ENCODE assay signal across 18 mouse cellular contexts in the genomic region with DNA sequence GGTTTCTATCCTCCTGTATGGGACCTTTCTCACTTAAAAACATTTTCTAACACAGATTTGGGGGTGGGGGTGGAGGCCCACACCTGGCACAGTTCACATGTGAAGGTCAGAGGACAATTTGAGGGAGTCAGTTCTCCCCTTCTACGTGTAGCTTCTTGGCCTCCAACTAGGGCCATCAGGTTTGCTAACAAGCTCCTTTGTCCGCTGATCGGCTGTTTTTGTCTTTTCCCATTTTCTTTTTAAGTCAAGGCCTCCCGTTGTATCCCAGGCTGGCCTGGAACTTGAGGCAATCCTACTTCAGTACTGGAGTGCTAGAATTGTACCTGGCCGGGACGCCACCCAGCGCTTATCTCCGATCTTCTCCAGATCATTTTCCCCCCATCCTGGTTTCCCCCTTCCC. TPM values are rescaled to one million over a fixed set of nuclear protein-coding genes. Genes with fewer than 3 reads are reported as not detected.
A peak's percentile ranks its signal among the peaks of the same experiment; 100 is the strongest.
DNase-seq lines count a peak whose midpoint lies in the region; ATAC-seq and TF ChIP-seq lines count a peak whose summit lies in the region.
"Had no signal": no experiment of that assay in that cellular context is flagged by ENCODE, and none has a peak within 500 bp of the region (broad histone marks: within the 10 kb centered on the region; RNA-seq: fewer than 3 reads in every experiment).

No protein-coding gene starts in this region.

- H3K9me3 ChIP-seq in heart, embryonic 13.5 days, result no peaks in the 10 kb centered on the region
- no peaks in the 10 kb centered on the region for H3K9me3 ChIP-seq in heart, embryonic 12.5 days (replicated peaks)
- no peaks in the 10 kb centered on the region for H3K9me3 ChIP-seq in midbrain, embryonic 10.5 days (replicated peaks)
- H3K9me3 ChIP-seq in midbrain, postnatal 0 days (ENCODE audit: low read length), result no peaks in the 10 kb centered on the region
- no peaks in the 10 kb centered on the region for H3K9me3 ChIP-seq in embryonic facial prominence, embryonic 15.5 days (replicated peaks)
- no peaks in the 10 kb centered on the region for H3K9me3 ChIP-seq in liver, embryonic 16.5 days (replicated peaks; ENCODE audit: control insufficient read depth, low read length)
- H3K9me3 ChIP-seq: megakaryocyte, embryonic 14.5 days had no signal

- no peaks in the 10 kb centered on the region for H3K27me3 ChIP-seq in heart, embryonic 13.5 days (replicated peaks)
- no peaks in the 10 kb centered on the region for H3K27me3 ChIP-seq in heart, embryonic 12.5 days (replicated peaks)
- no peaks in the 10 kb centered on the region for H3K27me3 ChIP-seq in midbrain, embryonic 10.5 days (ENCODE audit: low read depth, poor library complexity, severe bottlenecking)
- no peaks in the 10 kb centered on the region for H3K27me3 ChIP-seq in midbrain, postnatal 0 days (ENCODE audit: insufficient read depth, low read length)
- no peaks in the 10 kb centered on the region for H3K27me3 ChIP-seq in embryonic facial prominence, embryonic 15.5 days
- no peaks in the 10 kb centered on the region for H3K27me3 ChIP-seq in liver, embryonic 16.5 days (ENCODE audit: control insufficient read depth, insufficient read depth, low read depth, low read length)
- H3K27me3 ChIP-seq: megakaryocyte, embryonic 14.5 days had no signal

- H3K27ac ChIP-seq in heart, embryonic 13.5 days (replicated peaks), result no peak overlapping the region
- no peak overlapping the region for H3K27ac ChIP-seq in heart, embryonic 12.5 days (ENCODE audit: poor library complexity, severe bottlenecking)
- H3K27ac ChIP-seq in midbrain, embryonic 10.5 days (replicated peaks), result no peak overlapping the region
- no peak overlapping the region for H3K27ac ChIP-seq in midbrain, postnatal 0 days (ENCODE audit: low read depth, low read length)
- no peak overlapping the region for H3K27ac ChIP-seq in embryonic facial prominence, embryonic 15.5 days (replicated peaks)
- H3K27ac ChIP-seq in liver, embryonic 16.5 days (ENCODE audit: low read length), result no peak overlapping the region
- H3K27ac ChIP-seq: kidney, postnatal 0 days had no signal

- TF ChIP-seq CTCF in midbrain, postnatal 0 days (IDR thresholded peaks at IDR 0.05), result no peak

- no peak for DNase-seq in midbrain, embryonic 10.5 days (ENCODE audit: low spot score)
- DNase-seq in midbrain, postnatal 0 days (ENCODE audit: low spot score), result no peak
- no peak for DNase-seq in adrenal gland, postnatal 10 days
- DNase-seq in thymus, postnatal 4 days, result no peak
- DNase-seq: adrenal gland, adult 8-10 months; heart, postnatal 10 days; layer of hippocampus, adult 9-11 months; right cerebral cortex, adult 18-20 months had no signal

- no peak overlapping the region for H3K9ac ChIP-seq in heart, embryonic 13.5 days
- H3K9ac ChIP-seq in heart, embryonic 12.5 days, result no peak overlapping the region
- H3K9ac ChIP-seq in midbrain, postnatal 0 days (replicated peaks; ENCODE audit: low read length, poor library complexity, severe bottlenecking), result no peak overlapping the region
- no peak overlapping the region for H3K9ac ChIP-seq in embryonic facial prominence, embryonic 15.5 days
- no peak overlapping the region; the same call in 1 of the 2 replicates for H3K9ac ChIP-seq in liver, embryonic 16.5 days (ENCODE audit: low read depth, low read length)

- H3K4me3 ChIP-seq in heart, embryonic 13.5 days, result 0 out of 2 replicates have a peak overlapping the region, but pooled peaks have one; percentile 75
- no peak overlapping the region for H3K4me3 ChIP-seq in heart, embryonic 12.5 days
- peak overlapping the region; percentile 90 for H3K4me3 ChIP-seq in midbrain, embryonic 10.5 days
- no peak overlapping the region for H3K4me3 ChIP-seq in midbrain, postnatal 0 days (ENCODE audit: low read depth, low read length)
- no peak overlapping the region for H3K4me3 ChIP-seq in embryonic facial prominence, embryonic 15.5 days (replicated peaks)
- peak overlapping the region; percentile 81 for H3K4me3 ChIP-seq in liver, embryonic 16.5 days (ENCODE audit: low read depth, low read length)

- peaks cover 45% of the 10 kb centered on the region for H3K36me3 ChIP-seq in heart, embryonic 13.5 days
- H3K36me3 ChIP-seq in heart, embryonic 12.5 days, result peaks cover 33% of the 10 kb centered on the region
- peaks cover 55% of the 10 kb centered on the region for H3K36me3 ChIP-seq in midbrain, embryonic 10.5 days
- no peaks in the 10 kb centered on the region for H3K36me3 ChIP-seq in midbrain, postnatal 0 days (ENCODE audit: insufficient read depth, low read length)
- H3K36me3 ChIP-seq in embryonic facial prominence, embryonic 15.5 days, result peaks cover 24% of the 10 kb centered on the region
- H3K36me3 ChIP-seq in liver, embryonic 16.5 days (ENCODE audit: control insufficient read depth, insufficient read depth), result peaks cover 35% of the 10 kb centered on the region

- WGBS in heart, embryonic 13.5 days, result 94% methylated on average over 8 of the region's 8 CpGs
- 96% methylated on average over 8 of the region's 8 CpGs for WGBS in heart, embryonic 12.5 days
- 94% methylated on average over 8 of the region's 8 CpGs for WGBS in midbrain, embryonic 10.5 days
- WGBS in midbrain, postnatal 0 days, result 94% methylated on average over 8 of the region's 8 CpGs
- 91% methylated on average over 8 of the region's 8 CpGs for WGBS in embryonic facial prominence, embryonic 15.5 days
- WGBS in liver, embryonic 16.5 days (ENCODE audit: insufficient replicate concordance), result 94% methylated on average over 8 of the region's 8 CpGs

- ATAC-seq in heart, embryonic 13.5 days (ENCODE audit: extremely low read depth, insufficient number of reproducible peaks, low FRiP score, low TSS enrichment), result no peak
- ATAC-seq in heart, embryonic 12.5 days (ENCODE audit: insufficient number of reproducible peaks, low FRiP score), result no peak
- ATAC-seq in midbrain, postnatal 0 days (ENCODE audit: low FRiP score), result no peak
- ATAC-seq in embryonic facial prominence, embryonic 15.5 days (ENCODE audit: insufficient number of reproducible peaks, low FRiP score, low TSS enrichment, low read depth), result no peak
- no peak for ATAC-seq in liver, embryonic 16.5 days (ENCODE audit: low read depth)

- peaks cover 46% of the 10 kb centered on the region for H3K4me1 ChIP-seq in heart, embryonic 13.5 days
- peaks cover 33% of the 10 kb centered on the region for H3K4me1 ChIP-seq in heart, embryonic 12.5 days (replicated peaks)
- H3K4me1 ChIP-seq in midbrain, embryonic 10.5 days, result peaks cover 63% of the 10 kb centered on the region
- peaks cover 4% of the 10 kb centered on the region for H3K4me1 ChIP-seq in midbrain, postnatal 0 days (ENCODE audit: insufficient read depth, low read length)
- peaks cover 30% of the 10 kb centered on the region for H3K4me1 ChIP-seq in embryonic facial prominence, embryonic 15.5 days
- H3K4me1 ChIP-seq in liver, embryonic 16.5 days (ENCODE audit: control insufficient read depth, low read depth, low read length), result peaks cover 18% of the 10 kb centered on the region

- H3K4me2 ChIP-seq in heart, embryonic 13.5 days, result peak overlapping the region; percentile 97
- H3K4me2 ChIP-seq in heart, embryonic 12.5 days, result no peak overlapping the region
- H3K4me2 ChIP-seq in midbrain, postnatal 0 days (ENCODE audit: low read depth, low read length, poor library complexity, severe bottlenecking), result no peak overlapping the region
- H3K4me2 ChIP-seq in embryonic facial prominence, embryonic 15.5 days (replicated peaks), result 0 out of 2 replicates have a peak overlapping the region, but pooled peaks have one; percentile 95
- peak overlapping the region; percentile 61 for H3K4me2 ChIP-seq in liver, embryonic 16.5 days (ENCODE audit: low read depth, low read length)

RNA-seq across cellular contexts. Expression of gene Cdca3, which starts 2.3 kb away (rescaled TPM):
- 123 and 132 TPM in 2 replicates for polyA plus RNA-seq in heart, embryonic 13.5 days (2015; fragmentation: Nextera tagmentation; extraction: Ambion mirVana)
- polyA plus RNA-seq in heart, embryonic 12.5 days (2016; fragmentation: Nextera tagmentation; extraction: Ambion mirVana), result 105 and 121 TPM in 2 replicates
- polyA plus RNA-seq in midbrain, embryonic 10.5 days (2016; fragmentation: Nextera tagmentation; extraction: Ambion mirVana), result 258 and 273 TPM in 2 replicates
- 9.4 and 16.7 TPM in 2 replicates for total RNA-seq in midbrain, postnatal 0 days (2014; rRNA removed)
- 15.0 and 16.0 TPM in 2 replicates for polyA plus RNA-seq in midbrain, postnatal 0 days (2015; fragmentation: Nextera tagmentation; extraction: Ambion mirVana)
- 128 and 138 TPM in 2 replicates for polyA plus RNA-seq in embryonic facial prominence, embryonic 15.5 days (2015; fragmentation: Nextera tagmentation; extraction: Ambion mirVana)
- 171 and 180 TPM in 2 replicates for polyA plus RNA-seq in liver, embryonic 16.5 days (2015; fragmentation: Nextera tagmentation; extraction: Ambion mirVana)
- 10 to 100 TPM; 26.3 to 28.8 TPM for total RNA-seq in adrenal gland, postnatal 10 days (2021)

RNA-seq across cellular contexts. Expression of gene Usp5, which starts 2.4 kb away (rescaled TPM):
- polyA plus RNA-seq in heart, embryonic 13.5 days (2015; fragmentation: Nextera tagmentation; extraction: Ambion mirVana), result 98.3 and 101 TPM in 2 replicates
- polyA plus RNA-seq in heart, embryonic 12.5 days (2016; fragmentation: Nextera tagmentation; extraction: Ambion mirVana), result 119 and 121 TPM in 2 replicates
- polyA plus RNA-seq in midbrain, embryonic 10.5 days (2016; fragmentation: Nextera tagmentation; extraction: Ambion mirVana), result 212 and 228 TPM in 2 replicates
- 218 and 219 TPM in 2 replicates for total RNA-seq in midbrain, postnatal 0 days (2014; rRNA removed)
- 201 and 214 TPM in 2 replicates for polyA plus RNA-seq in midbrain, postnatal 0 days (2015; fragmentation: Nextera tagmentation; extraction: Ambion mirVana)
- 140 and 141 TPM in 2 replicates for polyA plus RNA-seq in embryonic facial prominence, embryonic 15.5 days (2015; fragmentation: Nextera tagmentation; extraction: Ambion mirVana)
- 50.0 and 52.7 TPM in 2 replicates for polyA plus RNA-seq in liver, embryonic 16.5 days (2015; fragmentation: Nextera tagmentation; extraction: Ambion mirVana)
- 100 to 1,000 TPM in 1 of 2 experiments, 10 to 100 TPM in 1; 89.2 to 111 TPM for total RNA-seq in adrenal gland, postnatal 10 days (2021)

RNA-seq across cellular contexts. Expression of gene Gnb3, which starts 8.4 kb away (rescaled TPM):
- 7.8 and 11.7 TPM in 2 replicates for polyA plus RNA-seq in heart, embryonic 13.5 days (2015; fragmentation: Nextera tagmentation; extraction: Ambion mirVana)
- polyA plus RNA-seq in heart, embryonic 12.5 days (2016; fragmentation: Nextera tagmentation; extraction: Ambion mirVana), result 6.4 and 7.8 TPM in 2 replicates
- 0.89 and 3.4 TPM in 2 replicates for polyA plus RNA-seq in midbrain, embryonic 10.5 days (2016; fragmentation: Nextera tagmentation; extraction: Ambion mirVana)
- 0.52 and 0.66 TPM in 2 replicates for total RNA-seq in midbrain, postnatal 0 days (2014; rRNA removed)
- polyA plus RNA-seq in midbrain, postnatal 0 days (2015; fragmentation: Nextera tagmentation; extraction: Ambion mirVana), result 0.23 and 1.1 TPM in 2 replicates
- polyA plus RNA-seq in embryonic facial prominence, embryonic 15.5 days (2015; fragmentation: Nextera tagmentation; extraction: Ambion mirVana), result 2.0 and 2.1 TPM in 2 replicates
- polyA plus RNA-seq in liver, embryonic 16.5 days (2015; fragmentation: Nextera tagmentation; extraction: Ambion mirVana), result 0.13 and 0.31 TPM in 2 replicates
- 1 to 10 TPM; 7.5 to 9.7 TPM for total RNA-seq in adrenal gland, postnatal 10 days (2021)
- total RNA-seq: common myeloid progenitor, adult 5-6 weeks; granulocyte monocyte progenitor cell, adult 5-6 weeks; liver, adult 2 months had no signal
- polyA plus RNA-seq: C2C12; liver, adult 2 months had no signal

RNA-seq across cellular contexts. Expression of gene Tpi1, which starts 17.6 kb away (rescaled TPM):
- polyA plus RNA-seq in heart, embryonic 13.5 days (2015; fragmentation: Nextera tagmentation; extraction: Ambion mirVana), result 1,248 and 1,451 TPM in 2 replicates
- 1,356 and 1,406 TPM in 2 replicates for polyA plus RNA-seq in heart, embryonic 12.5 days (2016; fragmentation: Nextera tagmentation; extraction: Ambion mirVana)
- polyA plus RNA-seq in midbrain, embryonic 10.5 days (2016; fragmentation: Nextera tagmentation; extraction: Ambion mirVana), result 786 and 953 TPM in 2 replicates
- 392 and 419 TPM in 2 replicates for total RNA-seq in midbrain, postnatal 0 days (2014; rRNA removed)
- 415 and 480 TPM in 2 replicates for polyA plus RNA-seq in midbrain, postnatal 0 days (2015; fragmentation: Nextera tagmentation; extraction: Ambion mirVana)
- 779 and 809 TPM in 2 replicates for polyA plus RNA-seq in embryonic facial prominence, embryonic 15.5 days (2015; fragmentation: Nextera tagmentation; extraction: Ambion mirVana)
- 450 and 452 TPM in 2 replicates for polyA plus RNA-seq in liver, embryonic 16.5 days (2015; fragmentation: Nextera tagmentation; extraction: Ambion mirVana)
- 100 to 1,000 TPM; 504 to 601 TPM for total RNA-seq in adrenal gland, postnatal 10 days (2021)

RNA-seq across cellular contexts. Expression of gene Spsb2, which starts 23.2 kb away (rescaled TPM):
- polyA plus RNA-seq in heart, embryonic 13.5 days (2015; fragmentation: Nextera tagmentation; extraction: Ambion mirVana), result 8.4 and 10.9 TPM in 2 replicates
- 8.7 and 9.1 TPM in 2 replicates for polyA plus RNA-seq in heart, embryonic 12.5 days (2016; fragmentation: Nextera tagmentation; extraction: Ambion mirVana)
- polyA plus RNA-seq in midbrain, embryonic 10.5 days (2016; fragmentation: Nextera tagmentation; extraction: Ambion mirVana), result 8.8 and 10.0 TPM in 2 replicates
- total RNA-seq in midbrain, postnatal 0 days (2014; rRNA removed), result 5.9 and 9.3 TPM in 2 replicates
- polyA plus RNA-seq in midbrain, postnatal 0 days (2015; fragmentation: Nextera tagmentation; extraction: Ambion mirVana), result 10.2 and 10.9 TPM in 2 replicates
- polyA plus RNA-seq in embryonic facial prominence, embryonic 15.5 days (2015; fragmentation: Nextera tagmentation; extraction: Ambion mirVana), result 16.4 and 17.5 TPM in 2 replicates
- 8.6 and 9.1 TPM in 2 replicates for polyA plus RNA-seq in liver, embryonic 16.5 days (2015; fragmentation: Nextera tagmentation; extraction: Ambion mirVana)
- total RNA-seq in adrenal gland, postnatal 10 days (2021), result 10 to 100 TPM; 11.7 to 15.2 TPM

Comparison
In these comparisons a context has a peak if more than half of its experiments do, and no peak if none do; other contexts are left out.
1. H3K4me2 ChIP-seq: peak in heart, embryonic 13.5 days (single experiment), embryonic facial prominence, embryonic 15.5 days (single experiment) and liver, embryonic 16.5 days (single experiment); none in heart, embryonic 12.5 days (single experiment) and midbrain, postnatal 0 days (single experiment).
2. H3K4me3 ChIP-seq: peak in heart, embryonic 13.5 days (single experiment), midbrain, embryonic 10.5 days (single experiment) and liver, embryonic 16.5 days (single experiment); none in heart, embryonic 12.5 days (single experiment), midbrain, postnatal 0 days (single experiment) and embryonic facial prominence, embryonic 15.5 days (single experiment).